Mouse (Mus musculus) erythroblast, embryonic 14.5 days (primary cell): Measurements from ENCODE around the gene Adamtsl2.

Experiments used
- GATA1 ChIP-seq: IDR thresholded peaks from 2 replicates; pipeline ENCODE4 v1.6.1; 2012; ENCODE audit warnings: low read length, inconsistent platforms, mixed read lengths
- TAL1 ChIP-seq: IDR thresholded peaks from 3 replicates; pipeline ENCODE4 v1.6.1; 2012; ENCODE audit warnings: low read length, inconsistent platforms, mixed read lengths

- no peak for TF ChIP-seq TAL1
- no peak for TF ChIP-seq GATA1
Measured at GRCm38 (mm10) chr2:27058751-27059150, 20.4 kb upstream of the Adamtsl2 start.
